Mouse (Mus musculus) forebrain, embryonic 16.5 days (tissue): Measurements from ENCODE around the gene Nsun2. TPM values are rescaled to one million over a fixed set of nuclear protein-coding genes. Genes with fewer than 3 reads are reported as not detected.

Experiments used
- ATAC-seq: fragments of 200-750 bp; cut with Nextera tagmentation; 2 replicates; pipeline ENCODE4 v1.8.0; 2017; ENCODE audit warnings: mild to moderate bottlenecking, moderate library complexity
- H3K27ac ChIP-seq: fragments of 300-500 bp; sonication (generic); 2 replicates; pipeline ENCODE4 v1.5.1; 2014; ENCODE audit warnings: low read length, control low read depth
- H3K27me3 ChIP-seq: fragments of 300-500 bp; sonication (generic); replicated peaks from 2 replicates; pipeline ENCODE4 v1.6.1; 2014; ENCODE audit warnings: low read length; ENCODE audit not compliant: control insufficient read depth, insufficient read depth
- H3K36me3 ChIP-seq: fragments of 300-500 bp; sonication (generic); 2 replicates; pipeline ENCODE4 v1.6.1; 2014; ENCODE audit not compliant: control insufficient read depth, insufficient read depth
- H3K4me1 ChIP-seq: fragments of 300-500 bp; sonication (generic); replicated peaks from 2 replicates; pipeline ENCODE4 v1.6.1; 2014; ENCODE audit warnings: low read length; ENCODE audit not compliant: control insufficient read depth, insufficient read depth
- H3K4me2 ChIP-seq: fragments of 300-500 bp; sonication (generic); 2 replicates; pipeline ENCODE4 v1.6.1; 2014; ENCODE audit warnings: mild to moderate bottlenecking, low read length, control low read depth
- H3K4me3 ChIP-seq: fragments of 300-500 bp; sonication (generic); replicated peaks from 2 replicates; pipeline ENCODE4 v1.5.1; 2014; ENCODE audit warnings: mild to moderate bottlenecking, low read length, control low read depth
- H3K9ac ChIP-seq: fragments of 300-500 bp; sonication (generic); replicated peaks from 2 replicates; pipeline ENCODE4 v1.6.1; 2014; ENCODE audit warnings: low read depth, low read length, control low read depth
- H3K9me3 ChIP-seq: fragments of 300-500 bp; sonication (generic); 2 replicates; pipeline ENCODE4 v1.6.1; 2016; ENCODE audit warnings: low read length; ENCODE audit not compliant: control insufficient read depth
- WGBS: fragments of 180-500 bp; shearing (Covaris S2); extraction: QIAGEN DNeasy Blood & Tissue Kit; methylation state at CpG from one replicate; pipeline ENCODE4 v1.1.7; 2014; 5-methylcytosine and 5-hydroxymethylcytosine counted together
- polyA plus RNA-seq: library from polyadenylated mRNA; unstranded; fragments of >200 nt; fragmentation: Nextera tagmentation; extraction: Ambion mirVana; gene quantifications from 2 replicates; pipeline ENCODE4 v1.2.1, GENCODE M21; 2015

The Nsun2 gene
- polyA plus RNA-seq, result 90.8 and 95.3 TPM in 2 replicates

DNA sequence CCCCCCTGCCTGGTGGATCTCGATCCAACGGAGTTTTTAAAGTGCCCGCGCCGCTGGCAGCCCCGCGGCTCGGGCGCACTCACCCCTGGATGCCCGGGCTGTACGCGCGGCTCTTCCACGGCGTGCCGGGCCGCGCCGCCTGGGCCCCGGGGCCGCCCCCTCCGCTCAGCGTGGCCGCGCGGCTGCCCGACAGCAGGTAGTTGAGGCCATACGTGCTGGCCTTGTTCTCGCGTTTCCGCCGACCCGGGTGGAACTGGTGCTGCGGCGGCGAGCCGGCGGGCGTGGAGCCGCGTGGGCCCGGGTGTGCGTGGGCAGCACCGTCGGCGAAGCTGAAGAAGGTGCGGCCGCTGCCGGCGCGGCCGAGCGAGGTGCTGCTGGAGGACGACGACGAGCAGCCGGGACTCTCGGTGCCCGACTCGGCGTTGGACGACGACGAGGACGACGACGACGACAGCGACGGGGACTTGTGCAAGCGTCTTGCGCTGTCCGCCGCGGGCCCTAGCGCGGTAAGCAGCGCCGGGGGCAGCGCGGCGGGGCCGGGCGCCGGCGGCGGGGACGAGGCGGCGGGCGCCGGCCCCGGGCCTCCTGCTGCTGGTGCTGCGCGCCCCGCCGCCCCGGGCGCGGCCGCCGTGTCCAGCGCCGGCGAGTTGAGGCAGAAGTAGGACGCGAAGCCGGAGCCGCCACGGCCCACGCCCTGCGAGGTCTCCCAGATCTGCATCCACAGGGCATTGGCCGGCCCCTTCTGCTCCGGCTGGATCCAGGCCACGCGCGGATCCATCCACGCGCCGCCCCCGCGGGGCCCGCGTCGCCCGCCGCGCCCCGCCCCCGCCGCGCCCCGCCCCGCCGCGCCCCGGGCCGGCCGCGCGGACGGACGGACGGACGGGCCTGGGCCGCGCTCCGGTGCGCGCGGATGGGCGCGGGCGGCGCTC, at the start of gene Nsun2:
Nsun2 (plus strand) TSS at position 342 of the 929 bp plus-strand sequence.
- WGBS, result under 1% methylated on average over 116 of the region's 155 CpGs
- Histone ChIP-seq H3K27me3 (no peaks in the 10 kb centered on the region), H3K27ac (peak within 1 kb of the TSS; percentile 94), H3K4me1 (peaks cover 45% of the 10 kb centered on the region), H3K4me2 (peak within 1 kb of the TSS; percentile 83), H3K9me3 (no peaks in the 10 kb centered on the region), H3K36me3 (peaks cover 2% of the 10 kb centered on the region; the same call in 1 of the 2 replicates), H3K9ac (peak within 1 kb of the TSS; percentile 82), H3K4me3 (peak within 1 kb of the TSS; percentile 81)
- ATAC-seq, result peak; percentile 5; the same call in 1 of the 2 replicates

DNA sequence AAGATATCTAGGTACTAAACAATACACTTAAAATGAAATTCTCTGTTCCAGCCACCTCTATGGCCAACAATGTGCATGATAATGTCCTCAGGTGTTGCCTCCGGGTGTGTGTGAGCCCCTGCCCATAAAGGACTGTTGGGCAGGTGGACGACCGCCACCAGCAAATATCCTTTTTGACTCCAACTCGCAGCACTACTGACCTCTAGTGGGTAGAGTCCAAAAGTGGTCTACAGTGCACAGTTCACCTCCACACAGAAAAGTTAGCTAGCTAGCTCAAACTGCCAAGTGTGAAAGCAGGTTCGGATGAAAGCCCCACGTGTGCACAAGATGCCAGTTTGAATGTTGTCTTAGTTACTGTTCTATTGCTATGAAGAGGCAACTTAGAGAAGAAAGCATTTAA, 48.2 kb upstream of the Nsun2 start:
- H3K36me3 ChIP-seq, result no peaks in the 10 kb centered on the region
- no peak for ATAC-seq
- H3K27me3 ChIP-seq, result peaks cover 30% of the 10 kb centered on the region
- no peak overlapping the region for H3K4me2 ChIP-seq
- no peaks in the 10 kb centered on the region for H3K9me3 ChIP-seq
- no peak overlapping the region for H3K9ac ChIP-seq
- no peak overlapping the region for H3K27ac ChIP-seq
- WGBS, result 14% methylated on average over 6 of the region's 6 CpGs
- H3K4me3 ChIP-seq, result no peak overlapping the region
- peaks cover 29% of the 10 kb centered on the region for H3K4me1 ChIP-seq

DNA sequence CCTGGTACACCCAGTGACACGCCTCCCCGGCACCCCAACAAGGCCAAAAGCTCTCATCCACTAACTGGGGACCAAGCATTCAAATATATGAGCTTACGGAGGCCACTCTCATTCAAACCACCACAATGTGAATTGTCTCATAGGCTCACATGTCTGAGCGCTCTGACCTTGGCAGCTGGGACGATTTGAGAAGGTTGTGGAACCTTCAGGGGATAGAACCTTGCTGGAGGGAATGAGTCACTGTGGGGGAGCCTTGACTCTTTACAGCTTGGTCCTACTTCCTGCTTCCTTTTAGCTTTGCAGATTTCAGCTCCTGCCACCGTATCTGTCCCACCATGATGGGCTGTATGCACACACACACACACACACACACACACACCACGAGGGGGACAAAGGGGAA, 47.7 kb upstream of the Nsun2 start:
- Histone ChIP-seq H3K4me2 (no peak overlapping the region), H3K4me1 (peaks cover 29% of the 10 kb centered on the region), H3K27me3 (peaks cover 30% of the 10 kb centered on the region), H3K9me3 (no peaks in the 10 kb centered on the region), H3K4me3 (no peak overlapping the region), H3K36me3 (no peaks in the 10 kb centered on the region), H3K27ac (no peak overlapping the region), H3K9ac (no peak overlapping the region)
- no peak for ATAC-seq
- 65% methylated on average over 7 of the region's 7 CpGs for WGBS

DNA sequence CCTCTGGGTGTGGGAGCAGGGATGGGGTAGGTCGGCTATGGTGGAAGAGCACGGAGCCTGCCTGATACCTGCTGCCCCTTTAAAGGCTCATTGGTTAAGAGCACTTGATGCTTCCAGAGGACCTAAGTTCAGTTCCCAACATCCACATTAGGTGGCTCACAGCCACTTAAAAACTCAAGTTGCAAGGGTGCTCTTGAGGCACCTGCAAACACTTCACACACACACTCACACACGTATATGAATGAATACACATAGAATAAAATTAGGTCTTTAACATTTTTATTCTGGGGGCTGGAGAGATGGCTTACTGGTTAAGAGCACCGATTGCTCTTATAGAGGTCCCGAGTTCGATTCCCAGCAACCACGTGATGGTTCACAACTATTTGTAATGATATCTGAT, 46.4 kb upstream of the Nsun2 start:
- Histone ChIP-seq H3K4me2 (no peak overlapping the region), H3K9me3 (no peaks in the 10 kb centered on the region), H3K36me3 (no peaks in the 10 kb centered on the region), H3K9ac (no peak overlapping the region), H3K4me3 (no peak overlapping the region), H3K27ac (no peak overlapping the region), H3K27me3 (peaks cover 30% of the 10 kb centered on the region), H3K4me1 (peaks cover 16% of the 10 kb centered on the region)
- ATAC-seq, result no peak
- 84% methylated on average over 7 of the region's 7 CpGs for WGBS

DNA sequence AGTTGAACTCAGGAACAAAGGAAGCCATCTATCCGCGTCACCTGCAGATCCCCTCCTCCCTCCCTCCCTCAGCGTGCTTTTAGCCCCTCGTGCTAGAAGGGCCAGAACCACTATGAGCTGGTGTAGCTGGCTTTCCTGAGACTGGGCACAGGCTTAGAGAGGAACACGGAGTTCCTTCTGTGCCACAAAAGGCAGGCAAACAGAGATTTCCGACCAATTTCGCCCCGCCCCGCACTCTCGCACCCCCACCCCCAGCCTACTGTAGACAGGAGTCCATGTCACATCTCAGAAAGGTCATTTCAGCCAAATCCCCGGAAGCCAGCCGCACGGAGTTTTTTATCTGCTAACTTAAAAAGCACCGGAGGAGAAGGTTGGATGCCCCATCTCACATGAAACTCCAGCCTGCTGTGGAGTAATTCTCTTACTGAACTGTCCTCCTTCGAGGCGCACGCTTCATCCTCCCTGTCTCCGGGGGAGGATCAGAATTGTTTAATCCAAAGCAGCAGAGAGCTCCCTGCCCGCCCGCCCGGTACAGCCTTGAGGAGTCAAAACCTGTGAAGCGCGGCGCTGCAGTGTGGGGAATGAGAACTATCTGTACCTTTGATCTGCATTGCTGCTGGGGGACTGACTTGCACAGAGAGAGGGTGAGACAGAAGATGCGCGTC, 45.8 kb upstream of the Nsun2 start:
- no peak overlapping the region for H3K27ac ChIP-seq
- H3K4me1 ChIP-seq, result peaks cover 10% of the 10 kb centered on the region
- peaks cover 30% of the 10 kb centered on the region for H3K27me3 ChIP-seq
- 2% methylated on average over 26 of the region's 26 CpGs for WGBS
- peak overlapping the region; percentile 28 for H3K4me3 ChIP-seq
- 0 out of 2 replicates have a peak overlapping the region, but pooled peaks have one; percentile 0 for H3K9ac ChIP-seq
- H3K9me3 ChIP-seq, result no peaks in the 10 kb centered on the region
- H3K4me2 ChIP-seq, result peak overlapping the region; percentile 34
- H3K36me3 ChIP-seq, result no peaks in the 10 kb centered on the region
- ATAC-seq, result no peak

DNA sequence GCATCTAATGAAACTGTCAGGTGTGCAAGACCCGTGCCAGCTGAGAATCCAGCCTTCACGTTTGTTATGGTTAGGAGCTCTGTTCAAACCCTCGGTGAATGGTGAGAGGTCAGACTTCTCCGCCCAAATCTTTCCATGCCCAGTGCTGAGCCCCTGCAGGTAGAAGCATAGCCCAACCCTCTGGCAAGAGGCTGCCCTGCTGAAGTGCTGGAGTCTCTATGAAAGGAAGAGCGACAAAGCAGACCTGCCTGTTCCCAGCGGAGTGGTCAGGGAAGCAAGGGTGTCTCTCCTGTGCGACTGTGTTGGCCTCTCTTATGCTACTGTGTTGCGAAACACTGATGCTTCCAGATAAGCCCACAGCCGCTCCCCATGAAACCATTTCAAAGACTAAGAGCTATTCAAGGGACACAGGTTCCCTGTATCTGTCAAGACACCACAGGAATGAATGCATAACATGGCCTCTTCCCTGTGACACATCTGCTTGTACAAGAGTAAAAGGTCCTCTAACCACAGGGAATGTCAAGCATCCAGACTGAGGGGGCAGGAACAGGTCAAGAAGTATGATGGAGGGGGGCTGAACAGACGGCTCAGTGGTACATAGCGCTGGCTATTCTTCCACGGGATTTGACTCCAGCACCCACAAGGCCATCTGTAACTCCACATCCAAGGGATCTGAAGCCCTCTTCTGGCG, 44.8 kb upstream of the Nsun2 start:
- Histone ChIP-seq H3K4me3 (no peak overlapping the region), H3K4me1 (peaks cover 7% of the 10 kb centered on the region; the same call in 1 of the 2 replicates), H3K9me3 (no peaks in the 10 kb centered on the region), H3K9ac (no peak overlapping the region), H3K36me3 (no peaks in the 10 kb centered on the region), H3K27me3 (peaks cover 23% of the 10 kb centered on the region), H3K27ac (no peak overlapping the region), H3K4me2 (no peak overlapping the region)
- ATAC-seq, result no peak
- 39% methylated on average over 13 of the region's 13 CpGs for WGBS

DNA sequence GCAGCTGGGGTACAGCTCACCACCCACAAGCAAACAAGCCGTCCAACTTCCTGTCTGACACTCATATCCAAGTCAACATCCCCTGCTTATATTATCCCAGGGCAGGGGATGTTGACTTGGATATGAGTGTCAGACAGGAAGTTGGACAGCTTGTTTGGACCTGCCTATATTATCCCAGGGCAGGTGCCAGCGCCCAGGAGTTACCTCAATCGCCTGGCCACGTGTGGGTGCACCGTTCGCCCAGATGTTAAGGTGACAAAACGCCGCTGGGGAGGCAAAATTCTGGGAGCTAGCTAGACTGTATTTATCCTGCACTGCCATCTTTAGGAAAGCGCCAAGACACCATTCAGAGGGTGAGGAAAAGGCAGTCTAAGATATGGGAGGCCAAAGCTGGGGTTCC, 43.8 kb upstream of the Nsun2 start:
- no peak overlapping the region for H3K27ac ChIP-seq
- H3K9ac ChIP-seq, result no peak overlapping the region
- peaks cover 7% of the 10 kb centered on the region; the same call in 1 of the 2 replicates for H3K4me1 ChIP-seq
- H3K9me3 ChIP-seq, result no peaks in the 10 kb centered on the region
- no peak overlapping the region for H3K4me3 ChIP-seq
- H3K36me3 ChIP-seq, result no peaks in the 10 kb centered on the region
- H3K4me2 ChIP-seq, result no peak overlapping the region
- peaks cover 20% of the 10 kb centered on the region for H3K27me3 ChIP-seq
- WGBS, result 85% methylated on average over 9 of the region's 9 CpGs
- ATAC-seq, result no peak

DNA sequence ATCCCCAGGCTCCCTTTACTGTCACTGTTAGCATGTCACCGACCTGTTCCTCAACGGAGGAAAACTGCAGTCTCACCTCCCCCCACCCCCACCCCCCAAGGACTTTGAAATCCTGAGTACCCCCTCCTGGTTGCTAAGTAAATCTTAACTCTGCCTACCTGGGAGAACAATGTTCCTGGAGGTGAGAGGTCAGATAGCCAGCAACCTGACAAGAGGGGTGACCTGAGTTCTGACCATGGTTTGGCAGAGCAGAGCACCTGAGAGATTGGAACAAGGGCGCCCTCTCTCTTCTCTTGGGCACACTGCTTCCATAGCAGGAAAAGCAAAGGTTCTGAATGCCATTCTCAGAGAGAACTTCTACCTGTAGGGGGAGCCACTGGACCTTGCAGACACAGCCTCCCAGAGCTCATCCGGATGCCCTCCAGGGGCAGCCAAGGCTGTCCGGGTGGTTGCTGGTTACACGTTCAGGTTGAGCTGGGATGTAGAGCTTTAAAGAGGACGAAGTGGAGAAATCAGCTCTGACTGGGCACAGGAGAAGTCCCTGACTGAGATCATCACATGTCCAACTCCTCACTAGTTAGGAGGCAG, 40.6 kb upstream of the Nsun2 start:
- H3K27me3 ChIP-seq, result peaks cover 15% of the 10 kb centered on the region
- no peak overlapping the region for H3K4me2 ChIP-seq
- no peaks in the 10 kb centered on the region for H3K9me3 ChIP-seq
- H3K4me3 ChIP-seq, result no peak overlapping the region
- peaks cover 2% of the 10 kb centered on the region; the same call in 1 of the 2 replicates for H3K4me1 ChIP-seq
- no peaks in the 10 kb centered on the region; the same call in 1 of the 2 replicates for H3K36me3 ChIP-seq
- 32% methylated on average over 7 of the region's 7 CpGs for WGBS
- no peak overlapping the region for H3K9ac ChIP-seq
- no peak for ATAC-seq
- no peak overlapping the region for H3K27ac ChIP-seq
